Mouse (Mus musculus): ENCODE data around the gene Mapre1. TPM values are rescaled to one million over a fixed set of nuclear protein-coding genes. Genes with fewer than 3 reads are reported as not detected.

The Mapre1 gene
- polyA plus RNA-seq, 1 experiment: 62.0 TPM

GRCm38 (mm10) chr2:153808146-153808545 lies 67.1 kb downstream of the Mapre1 start:
- no peak for TF ChIP-seq FOSL1 (IDR thresholded peaks at IDR 0.05; ENCODE audit: insufficient read depth, low read length, poor library complexity, severe bottlenecking)
- Histone ChIP-seq H3K27me3 (ENCODE audit: control insufficient read depth, insufficient read depth, insufficient read length) (peaks cover 21% of the 10 kb centered on the region), H3K36me3 (ENCODE audit: control insufficient read depth, insufficient read depth) (no peaks in the 10 kb centered on the region), H3K79me2 (ENCODE audit: control insufficient read depth, insufficient read depth) (no peaks in the 10 kb centered on the region), H3K4me3 (ENCODE audit: insufficient read depth, poor library complexity, severe bottlenecking) (no peak overlapping the region), H3ac (ENCODE audit: control insufficient read depth, insufficient read length, low read depth) (no peak overlapping the region), H3K79me3 (ENCODE audit: low read depth) (no peaks in the 10 kb centered on the region)

GRCm38 (mm10) chr2:153808841-153809240 lies 67.8 kb downstream of the Mapre1 start:
- Histone ChIP-seq H3ac (ENCODE audit: control insufficient read depth, insufficient read length, low read depth) (no peak overlapping the region), H3K27me3 (ENCODE audit: control insufficient read depth, insufficient read depth, insufficient read length) (peaks cover 22% of the 10 kb centered on the region), H3K79me2 (ENCODE audit: control insufficient read depth, insufficient read depth) (no peaks in the 10 kb centered on the region), H3K4me3 (ENCODE audit: insufficient read depth, poor library complexity, severe bottlenecking) (no peak overlapping the region), H3K79me3 (ENCODE audit: low read depth) (no peaks in the 10 kb centered on the region), H3K36me3 (ENCODE audit: control insufficient read depth, insufficient read depth) (no peaks in the 10 kb centered on the region)
- no peak for TF ChIP-seq MYOD1 (IDR thresholded peaks at IDR 0.05; ENCODE audit: control insufficient read depth, insufficient read length, low read depth)

- no peaks in the 10 kb centered on the region for H3K36me3 ChIP-seq (ENCODE audit: control insufficient read depth, insufficient read depth)
- H3K4me3 ChIP-seq (ENCODE audit: insufficient read depth, poor library complexity, severe bottlenecking): no peak overlapping the region
- H3ac ChIP-seq (ENCODE audit: control insufficient read depth, insufficient read length, low read depth): no peak overlapping the region
- H3K27me3 ChIP-seq (ENCODE audit: control insufficient read depth, insufficient read depth, insufficient read length): peaks cover 26% of the 10 kb centered on the region
- no peaks in the 10 kb centered on the region for H3K79me2 ChIP-seq (ENCODE audit: control insufficient read depth, insufficient read depth)
- H3K79me3 ChIP-seq (ENCODE audit: low read depth): no peaks in the 10 kb centered on the region
- TF ChIP-seq CEBPB (IDR thresholded peaks at IDR 0.05; ENCODE audit: low read depth): no peak
- no peak for TF ChIP-seq MYOD1 (IDR thresholded peaks at IDR 0.05; ENCODE audit: control insufficient read depth, insufficient read length, low read depth)
- TF ChIP-seq MAX (IDR thresholded peaks at IDR 0.05): no peak
- no peak for TF ChIP-seq USF1 (IDR thresholded peaks at IDR 0.05; ENCODE audit: low read depth)
- no peak for TF ChIP-seq MYOG (IDR thresholded peaks at IDR 0.05; ENCODE audit: control insufficient read depth, extremely low read depth, insufficient read length)
- no peak for TF ChIP-seq FOSL1 (IDR thresholded peaks at IDR 0.05; ENCODE audit: insufficient read depth, low read length, poor library complexity, severe bottlenecking)
- no peak for TF ChIP-seq CTCF (IDR thresholded peaks at IDR 0.05; ENCODE audit: control insufficient read depth, insufficient read depth, insufficient read length)
Observed at GRCm38 (mm10) chr2:153809921-153810320, 68.8 kb downstream of the Mapre1 start.

- no peaks in the 10 kb centered on the region for H3K36me3 ChIP-seq (ENCODE audit: control insufficient read depth, insufficient read depth)
- no peak overlapping the region for H3ac ChIP-seq (ENCODE audit: control insufficient read depth, insufficient read length, low read depth)
- H3K79me3 ChIP-seq (ENCODE audit: low read depth): no peaks in the 10 kb centered on the region
- no peak overlapping the region for H3K4me3 ChIP-seq (ENCODE audit: insufficient read depth, poor library complexity, severe bottlenecking)
- TF ChIP-seq CTCF (IDR thresholded peaks at IDR 0.05; ENCODE audit: control insufficient read depth, insufficient read depth, insufficient read length): no peak
- no peak for TF ChIP-seq CEBPB (IDR thresholded peaks at IDR 0.05; ENCODE audit: low read depth)
- no peak for TF ChIP-seq MYOG (IDR thresholded peaks at IDR 0.05; ENCODE audit: control insufficient read depth, extremely low read depth, insufficient read length)
- TF ChIP-seq MAX (IDR thresholded peaks at IDR 0.05): no peak
- no peak for TF ChIP-seq MYOD1 (IDR thresholded peaks at IDR 0.05; ENCODE audit: control insufficient read depth, insufficient read length, low read depth)
- TF ChIP-seq USF1 (IDR thresholded peaks at IDR 0.05; ENCODE audit: low read depth): no peak
- no peak for TF ChIP-seq FOSL1 (IDR thresholded peaks at IDR 0.05; ENCODE audit: insufficient read depth, low read length, poor library complexity, severe bottlenecking)
- peaks cover 4% of the 10 kb centered on the region for H3K27me3 ChIP-seq (ENCODE audit: control insufficient read depth, insufficient read depth, insufficient read length)
- H3K79me2 ChIP-seq (ENCODE audit: control insufficient read depth, insufficient read depth): no peaks in the 10 kb centered on the region
Observed at GRCm38 (mm10) chr2:153822005-153822543, 81.0 kb downstream of the Mapre1 start.

Other genes starting within 250 kb of the Mapre1 start
- gene 4930404H24Rik, start 248.5 kb upstream of the Mapre1 start, polyA plus RNA-seq (2012; fragmentation: generic; extraction: Trizol): not detected
- gene Nol4l, start 211.3 kb upstream of the Mapre1 start, polyA plus RNA-seq (2012; fragmentation: generic; extraction: Trizol): 0.42 TPM
- 26.7 TPM for gene Commd7, start 108.5 kb upstream of the Mapre1 start, polyA plus RNA-seq (2012; fragmentation: generic; extraction: Trizol)
- gene Dnmt3b, start 91.8 kb upstream of the Mapre1 start, polyA plus RNA-seq (2012; fragmentation: generic; extraction: Trizol): 0.51 TPM
- not detected for gene Dnmt3c, start 44.6 kb upstream of the Mapre1 start, polyA plus RNA-seq (2012; fragmentation: generic; extraction: Trizol)
- 0.01 TPM for gene Efcab8, start 38.7 kb downstream of the Mapre1 start, polyA plus RNA-seq (2012; fragmentation: generic; extraction: Trizol)
- gene Sun5, start 129.8 kb downstream of the Mapre1 start, polyA plus RNA-seq (2012; fragmentation: generic; extraction: Trizol): not detected
- gene Bpifb2, start 133.8 kb downstream of the Mapre1 start, polyA plus RNA-seq (2012; fragmentation: generic; extraction: Trizol): not detected
- not detected for gene Bpifb6, start 159.1 kb downstream of the Mapre1 start, polyA plus RNA-seq (2012; fragmentation: generic; extraction: Trizol)
- not detected for gene Bpifb3, start 177.0 kb downstream of the Mapre1 start, polyA plus RNA-seq (2012; fragmentation: generic; extraction: Trizol)
- 0.04 TPM for gene Bpifb4, start 196.9 kb downstream of the Mapre1 start, polyA plus RNA-seq (2012; fragmentation: generic; extraction: Trizol)
- gene Bpifa6, start 233.7 kb downstream of the Mapre1 start, polyA plus RNA-seq (2012; fragmentation: generic; extraction: Trizol): not detected